Mouse (Mus musculus) C2C12 (cell line): ENCODE results near the gene Glcci1. TPM values are rescaled to one million over a fixed set of nuclear protein-coding genes. Genes with fewer than 3 reads are reported as not detected.
"Not testable (repeated sequence)": the region's sequence is repeated elsewhere in the genome, so short reads cannot be mapped to it uniquely, and the experiment has no call there.

ENCODE experiments used
- H3K27me3 ChIP-seq: one replicate; pipeline ENCODE4 v1.6.1; 2011; ENCODE audit not compliant: control insufficient read depth, insufficient read depth, insufficient read length
- H3K36me3 ChIP-seq: one replicate; pipeline ENCODE4 v1.6.1; 2011; ENCODE audit not compliant: control insufficient read depth, insufficient read depth
- H3K4me3 ChIP-seq: one replicate; pipeline ENCODE4 v1.5.1; 2011; ENCODE audit warnings: mild to moderate bottlenecking, control low read depth; ENCODE audit not compliant: poor library complexity, insufficient read depth, severe bottlenecking
- H3K79me2 ChIP-seq: one replicate; pipeline ENCODE4 v1.6.1; 2011; ENCODE audit not compliant: control insufficient read depth, insufficient read depth
- H3K79me3 ChIP-seq: one replicate; pipeline ENCODE4 v1.6.1; 2011; ENCODE audit warnings: low read depth, control low read depth
- H3ac ChIP-seq: one replicate; pipeline ENCODE3; 2011; ENCODE audit warnings: low read depth; ENCODE audit not compliant: control insufficient read depth, insufficient read length
- CEBPB ChIP-seq: IDR thresholded peaks from one replicate; pipeline ENCODE4 v1.6.1; 2011; ENCODE audit warnings: low read depth, mild to moderate bottlenecking, control low read depth, moderate library complexity
- CTCF ChIP-seq: IDR thresholded peaks from one replicate; pipeline ENCODE4 v1.5.1; 2011; ENCODE audit not compliant: control insufficient read depth, insufficient read depth, insufficient read length
- FOSL1 ChIP-seq: IDR thresholded peaks from one replicate; pipeline ENCODE4 v1.8.0; 2011; ENCODE audit warnings: mild to moderate bottlenecking, low read length; ENCODE audit not compliant: poor library complexity, insufficient read depth, severe bottlenecking
- MAX ChIP-seq: IDR thresholded peaks from one replicate; pipeline ENCODE4 v1.6.1; 2011; ENCODE audit warnings: mild to moderate bottlenecking, control low read depth
- MYOD1 ChIP-seq: IDR thresholded peaks from one replicate; pipeline ENCODE4 v1.6.1; 2011; ENCODE audit warnings: low read depth; ENCODE audit not compliant: control insufficient read depth, insufficient read length
- MYOG ChIP-seq: IDR thresholded peaks from one replicate; pipeline ENCODE4 v1.6.1; 2011; ENCODE audit not compliant: control insufficient read depth, insufficient read length; ENCODE audit errors: extremely low read depth
- USF1 ChIP-seq: IDR thresholded peaks from one replicate; pipeline ENCODE4 v1.6.1; 2011; ENCODE audit warnings: low read depth, mild to moderate bottlenecking, control low read depth, moderate library complexity
- polyA plus RNA-seq: library from polyadenylated mRNA; unstranded; fragments of >200 nt; fragmentation: generic; extraction: Trizol; gene quantifications from one replicate; pipeline ENCODE4 v1.2.1, GENCODE M21; 2012; ENCODE audit warnings: missing spikeins

Glcci1 gene
- polyA plus RNA-seq, 1 experiment, result 0.54 TPM

DNA sequence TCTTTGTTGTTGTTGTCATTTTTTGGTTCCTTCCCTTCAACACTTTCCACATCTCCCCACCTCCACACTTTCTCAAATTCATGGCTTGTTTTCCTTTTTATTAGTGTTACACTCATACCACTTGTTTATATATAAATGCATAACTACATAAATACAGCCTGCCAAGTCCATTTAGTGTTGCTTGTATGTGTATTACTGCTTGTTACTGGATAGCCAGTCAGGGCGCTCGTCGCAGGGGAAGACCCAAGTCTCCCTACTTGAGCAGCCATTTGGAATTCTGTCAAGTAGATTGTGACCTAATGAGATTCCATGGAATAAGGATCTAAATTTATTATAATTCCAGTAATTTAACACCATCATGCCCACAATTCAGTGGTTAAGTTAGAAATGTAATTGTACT, 10.3 kb downstream of the Glcci1 start:
- Histone ChIP-seq H3ac (no peak overlapping the region), H3K27me3 (no peaks in the 10 kb centered on the region), H3K36me3 (no peaks in the 10 kb centered on the region), H3K79me2 (no peaks in the 10 kb centered on the region), H3K79me3 (no peaks in the 10 kb centered on the region), H3K4me3 (no peak overlapping the region)
- TF ChIP-seq USF1 (no peak), CEBPB (no peak), MYOG (no peak), FOSL1 (no peak), CTCF (no peak), MYOD1 (no peak), MAX (no peak)

DNA sequence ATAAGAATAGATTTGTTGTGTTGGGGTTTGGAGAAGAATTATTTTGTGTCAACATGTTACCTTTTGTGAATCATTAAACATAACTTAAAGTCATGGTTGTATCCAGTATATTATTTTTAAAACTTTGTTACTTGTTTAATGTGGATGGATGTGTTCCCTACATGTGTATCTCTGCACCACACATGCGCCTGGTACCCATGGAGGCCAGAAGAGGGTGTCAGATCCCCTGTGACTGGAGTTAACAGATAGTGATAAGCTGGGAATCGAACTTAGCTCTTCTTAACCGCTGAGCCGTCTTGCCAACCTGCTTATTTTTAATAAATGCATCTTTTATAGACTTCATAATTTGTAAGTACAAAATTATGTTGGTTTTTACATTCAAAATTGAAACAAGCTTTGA, 11.8 kb downstream of the Glcci1 start:
- H3ac ChIP-seq, result no peak overlapping the region
- no peak overlapping the region for H3K4me3 ChIP-seq
- TF ChIP-seq FOSL1 (no peak), MAX (no peak), CTCF (no peak), CEBPB (no peak), MYOG (no peak), USF1 (no peak), MYOD1 (no peak)
- H3K36me3 ChIP-seq, result no peaks in the 10 kb centered on the region
- H3K27me3 ChIP-seq, result no peaks in the 10 kb centered on the region
- H3K79me3 ChIP-seq, result no peaks in the 10 kb centered on the region
- H3K79me2 ChIP-seq, result no peaks in the 10 kb centered on the region

DNA sequence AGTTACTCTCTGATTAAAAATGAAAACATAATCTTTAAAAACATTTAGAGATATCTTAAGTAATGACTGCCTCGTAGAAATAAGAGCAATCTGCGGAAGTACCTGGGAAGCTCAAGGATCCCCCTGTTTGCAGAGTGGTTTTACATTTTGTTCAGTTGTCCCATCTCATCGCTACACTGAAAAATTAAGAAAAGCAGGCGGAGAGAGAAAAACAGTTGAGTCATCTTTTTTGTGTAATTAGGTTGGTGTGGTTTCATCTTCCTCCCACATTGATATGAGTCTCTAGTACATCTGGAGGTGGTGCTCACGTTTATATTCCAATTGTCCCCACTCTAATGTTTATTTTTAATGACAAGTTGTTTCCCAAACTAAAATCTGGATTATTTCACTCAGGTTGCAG, 15.3 kb downstream of the Glcci1 start:
- no peaks in the 10 kb centered on the region for H3K79me3 ChIP-seq
- no peak overlapping the region for H3K4me3 ChIP-seq
- no peak overlapping the region for H3ac ChIP-seq
- no peaks in the 10 kb centered on the region for H3K27me3 ChIP-seq
- no peaks in the 10 kb centered on the region for H3K36me3 ChIP-seq
- H3K79me2 ChIP-seq, result no peaks in the 10 kb centered on the region
- TF ChIP-seq MYOG (no peak), FOSL1 (no peak)

GRCm38 (mm10) chr6:8531104-8531894, 21.9 kb downstream of the Glcci1 start:
- Histone ChIP-seq H3K4me3 (no peak overlapping the region), H3K27me3 (no peaks in the 10 kb centered on the region), H3K36me3 (no peaks in the 10 kb centered on the region), H3K79me3 (no peaks in the 10 kb centered on the region), H3K79me2 (no peaks in the 10 kb centered on the region), H3ac (no peak overlapping the region)
- TF ChIP-seq USF1, result no peak
- no peak for TF ChIP-seq FOSL1
- no peak for TF ChIP-seq MYOD1
- no peak for TF ChIP-seq CEBPB
- no peak for TF ChIP-seq MYOG
- no peak for TF ChIP-seq CTCF
- no peak for TF ChIP-seq MAX

GRCm38 (mm10) chr6:8536944-8537343, 27.5 kb downstream of the Glcci1 start:
- no peaks in the 10 kb centered on the region for H3K36me3 ChIP-seq
- no peak overlapping the region for H3K4me3 ChIP-seq
- TF ChIP-seq MYOD1 (no peak), MAX (no peak), CEBPB (no peak), USF1 (no peak), FOSL1 (no peak), CTCF (no peak), MYOG (no peak)
- H3K79me3 ChIP-seq, result no peaks in the 10 kb centered on the region
- H3K79me2 ChIP-seq, result no peaks in the 10 kb centered on the region
- no peak overlapping the region for H3ac ChIP-seq
- H3K27me3 ChIP-seq, result no peaks in the 10 kb centered on the region

- H3K36me3 ChIP-seq, H3K4me3 ChIP-seq, H3K79me2 ChIP-seq, H3ac ChIP-seq, H3K27me3 ChIP-seq, H3K79me3 ChIP-seq: not testable (repeated sequence)
These were observed 32.1 kb downstream of the Glcci1 start for GRCm38 (mm10) chr6:8541531-8541930.
